Comparison of ENCODE assay signal across 8 mouse cellular contexts in the genomic region with DNA sequence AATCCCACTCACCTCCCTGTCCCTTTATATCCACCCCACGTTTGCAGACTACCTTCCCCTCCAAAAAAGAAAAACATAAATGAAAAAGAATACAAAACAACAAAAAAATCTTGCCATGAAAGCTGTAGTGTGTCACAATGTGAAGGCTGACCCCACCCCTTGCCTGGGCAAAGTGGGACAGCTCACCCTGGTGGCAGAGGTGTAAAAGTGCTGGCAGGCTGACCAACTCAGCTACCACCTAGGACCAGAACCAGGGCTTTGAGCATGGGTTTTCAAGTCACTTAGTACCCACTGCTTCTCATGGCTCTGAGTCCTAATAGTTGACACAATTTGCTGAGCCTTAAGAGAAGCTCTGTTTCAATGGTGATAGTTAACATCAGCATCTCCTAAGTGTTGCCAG.
A peak's percentile ranks its signal among the peaks of the same experiment; 100 is the strongest.
DNase-seq lines count a peak whose midpoint lies in the region; ATAC-seq and TF ChIP-seq lines count a peak whose summit lies in the region.

No protein-coding gene starts in this region.

- TF ChIP-seq POLR2A in thymus, adult 2 months (IDR thresholded peaks at IDR 0.05; ENCODE audit: control insufficient read depth, extremely low read depth, insufficient read depth, low read length, poor library complexity), result no peak

- ATAC-seq in hindbrain, embryonic 11.5 days (ENCODE audit: low FRiP score), result no peak
- ATAC-seq in hindbrain, embryonic 12.5 days (ENCODE audit: low FRiP score), result no peak
- no peak for ATAC-seq in stomach, postnatal 0 days (ENCODE audit: low FRiP score, low TSS enrichment)

- H3K9ac ChIP-seq in hindbrain, embryonic 11.5 days (ENCODE audit: low read depth, low read length), result no peak overlapping the region
- no peak overlapping the region for H3K9ac ChIP-seq in hindbrain, embryonic 12.5 days
- H3K9ac ChIP-seq in stomach, postnatal 0 days (ENCODE audit: low read length), result no peak overlapping the region

- no peak for TF ChIP-seq CTCF in thymus, adult 2 months (IDR thresholded peaks at IDR 0.05; ENCODE audit: borderline replicate concordance, control insufficient read depth, extremely low read depth, insufficient read depth, low read length, poor library complexity)
- TF ChIP-seq CTCF in stomach, postnatal 0 days (IDR thresholded peaks at IDR 0.05; ENCODE audit: low read depth), result peak; percentile 64

- no peak overlapping the region for H3K27ac ChIP-seq in hindbrain, embryonic 11.5 days (ENCODE audit: low read depth, low read length)
- no peak overlapping the region for H3K27ac ChIP-seq in hindbrain, embryonic 12.5 days
- H3K27ac ChIP-seq in thymus, adult 2 months (ENCODE audit: control insufficient read depth, insufficient read depth, low read length), result no peak overlapping the region
- H3K27ac ChIP-seq in embryonic facial prominence, embryonic 10.5 days (replicated peaks), result no peak overlapping the region
- no peak overlapping the region for H3K27ac ChIP-seq in stomach, postnatal 0 days (replicated peaks)

- TF ChIP-seq EP300 in stomach, postnatal 0 days (optimal IDR thresholded peaks at IDR 0.05), result no peak

- H3K4me3 ChIP-seq in hindbrain, embryonic 11.5 days (ENCODE audit: low read depth, low read length), result no peak overlapping the region
- H3K4me3 ChIP-seq in hindbrain, embryonic 12.5 days, result no peak overlapping the region
- H3K4me3 ChIP-seq in thymus, adult 2 months (ENCODE audit: control insufficient read depth, insufficient read depth, low read length), result no peak overlapping the region
- no peak overlapping the region for H3K4me3 ChIP-seq in embryonic facial prominence, embryonic 10.5 days
- no peak overlapping the region for H3K4me3 ChIP-seq in stomach, postnatal 0 days (ENCODE audit: low read depth, low read length)

- H3K27me3 ChIP-seq in hindbrain, embryonic 11.5 days (ENCODE audit: control insufficient read depth, insufficient read depth, low read length), result no peaks in the 10 kb centered on the region
- no peaks in the 10 kb centered on the region for H3K27me3 ChIP-seq in hindbrain, embryonic 12.5 days
- H3K27me3 ChIP-seq in thymus, adult 2 months (ENCODE audit: control insufficient read depth, insufficient read depth, low read length), result no peaks in the 10 kb centered on the region
- no peaks in the 10 kb centered on the region for H3K27me3 ChIP-seq in embryonic facial prominence, embryonic 10.5 days (replicated peaks; ENCODE audit: low read depth, poor library complexity, severe bottlenecking)
- no peaks in the 10 kb centered on the region for H3K27me3 ChIP-seq in stomach, postnatal 0 days (ENCODE audit: control insufficient read depth, insufficient read depth, low read length)

- DNase-seq in hindbrain, embryonic 11.5 days (ENCODE audit: low spot score), result peak; percentile 9
- DNase-seq in thymus, postnatal 14 days, result peak; percentile 3
- DNase-seq in thymus, adult 2 months, result no peak
- DNase-seq in embryonic facial prominence, embryonic 10.5 days (ENCODE audit: low spot score), result peak; percentile 19
- DNase-seq in stomach, postnatal 0 days (ENCODE audit: low spot score), result peak; percentile 21
- DNase-seq in spleen, postnatal 4 days (ENCODE audit: low spot score in 2 of 2), result no peak
- DNase-seq in layer of hippocampus, postnatal 36 days, result no peak

- WGBS in hindbrain, embryonic 11.5 days, result 73% methylated on average over 1 of the region's 1 CpGs
- 61% methylated on average over 1 of the region's 1 CpGs for WGBS in hindbrain, embryonic 12.5 days
- 41% methylated on average over 1 of the region's 1 CpGs for WGBS in thymus, adult 2 months
- WGBS in embryonic facial prominence, embryonic 10.5 days, result 60% methylated on average over 1 of the region's 1 CpGs
- 40% methylated on average over 1 of the region's 1 CpGs for WGBS in stomach, postnatal 0 days

- H3K36me3 ChIP-seq in hindbrain, embryonic 11.5 days (ENCODE audit: control insufficient read depth, insufficient read depth, low read length), result no peaks in the 10 kb centered on the region
- no peaks in the 10 kb centered on the region for H3K36me3 ChIP-seq in hindbrain, embryonic 12.5 days
- H3K36me3 ChIP-seq in thymus, adult 2 months (ENCODE audit: control insufficient read depth, insufficient read depth, low read length), result no peaks in the 10 kb centered on the region
- H3K36me3 ChIP-seq in embryonic facial prominence, embryonic 10.5 days (replicated peaks), result no peaks in the 10 kb centered on the region
- no peaks in the 10 kb centered on the region for H3K36me3 ChIP-seq in stomach, postnatal 0 days (ENCODE audit: control insufficient read depth, insufficient read depth, low read length)

- no peak overlapping the region for H3K4me2 ChIP-seq in hindbrain, embryonic 11.5 days (replicated peaks; ENCODE audit: low read depth, low read length)
- H3K4me2 ChIP-seq in hindbrain, embryonic 12.5 days (replicated peaks), result no peak overlapping the region
- no peak overlapping the region for H3K4me2 ChIP-seq in stomach, postnatal 0 days (replicated peaks; ENCODE audit: low read depth)

- H3K4me1 ChIP-seq in hindbrain, embryonic 11.5 days (replicated peaks; ENCODE audit: control insufficient read depth, insufficient read depth, low read length), result no peaks in the 10 kb centered on the region
- H3K4me1 ChIP-seq in hindbrain, embryonic 12.5 days, result no peaks in the 10 kb centered on the region
- no peaks in the 10 kb centered on the region for H3K4me1 ChIP-seq in thymus, adult 2 months (replicated peaks; ENCODE audit: control insufficient read depth, insufficient read depth, low read length)
- no peaks in the 10 kb centered on the region for H3K4me1 ChIP-seq in embryonic facial prominence, embryonic 10.5 days
- no peaks in the 10 kb centered on the region for H3K4me1 ChIP-seq in stomach, postnatal 0 days (replicated peaks; ENCODE audit: control insufficient read depth, insufficient read depth)

- no peaks in the 10 kb centered on the region for H3K9me3 ChIP-seq in hindbrain, embryonic 11.5 days (ENCODE audit: control insufficient read depth, low read length)
- no peaks in the 10 kb centered on the region for H3K9me3 ChIP-seq in hindbrain, embryonic 12.5 days (replicated peaks)
- H3K9me3 ChIP-seq in embryonic facial prominence, embryonic 10.5 days, result no peaks in the 10 kb centered on the region
- H3K9me3 ChIP-seq in stomach, postnatal 0 days (ENCODE audit: control insufficient read depth, low read length), result no peaks in the 10 kb centered on the region

Comparison
In these comparisons a context has a peak if more than half of its experiments do, and no peak if none do; other contexts are left out.
1. DNase-seq: peak in hindbrain, embryonic 11.5 days (single experiment), thymus, postnatal 14 days (single experiment), embryonic facial prominence, embryonic 10.5 days (single experiment) and stomach, postnatal 0 days (single experiment); none in thymus, adult 2 months (single experiment), spleen, postnatal 4 days (0 of 2) and layer of hippocampus, postnatal 36 days (0 of 2).